Mouse (Mus musculus): ENCODE measurements around the gene Zfy1. TPM values are rescaled to one million over a fixed set of nuclear protein-coding genes. Genes with fewer than 3 reads are reported as not detected.

Gene Zfy1
- total RNA-seq (2023): not detected

DNA sequence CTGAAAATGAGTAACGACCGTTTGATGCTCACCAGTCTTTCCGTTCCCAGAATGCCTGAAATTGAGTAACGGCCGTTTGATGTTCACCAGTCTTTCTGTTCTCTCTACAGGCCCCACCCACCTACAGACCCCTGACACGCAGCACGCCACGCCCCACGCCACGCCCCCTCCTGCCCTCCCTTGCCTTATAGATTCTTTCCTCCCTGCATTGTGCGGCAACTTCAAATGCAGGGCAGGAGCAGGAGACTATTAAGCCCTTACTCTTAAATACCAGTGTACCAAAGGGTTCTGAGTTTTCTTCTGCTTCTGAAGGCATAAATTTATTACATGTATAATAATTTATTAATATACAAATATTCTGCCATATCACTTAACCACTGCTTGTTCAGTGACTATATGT is at the start of gene Zfy1:
Gene Zfy1, minus strand, starts transcription at position 101 of the 400 bp plus-strand sequence.

DNA sequence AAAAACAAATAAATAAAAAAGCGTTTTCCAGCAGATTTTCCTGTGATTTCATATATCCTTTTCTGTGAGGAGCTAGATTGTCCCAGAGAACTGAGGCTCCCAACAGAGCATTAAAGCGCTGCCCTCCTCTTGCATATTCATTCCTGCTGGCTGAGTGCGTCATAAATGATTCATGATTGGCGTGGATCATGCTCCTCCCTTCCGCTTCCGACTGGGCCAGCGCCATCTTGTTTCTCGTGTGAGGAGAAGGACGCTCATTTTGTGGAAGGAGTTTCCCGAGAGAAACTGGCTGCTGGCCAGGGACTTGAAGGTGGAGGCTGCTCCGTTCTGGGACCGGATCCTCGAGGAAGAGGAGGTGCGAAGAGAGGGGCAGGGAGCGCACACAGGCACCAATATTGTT is 21.2 kb upstream of the Zfy1 start, which contains the start of gene Uba1y:
Gene Uba1y, plus strand, starts transcription at position 254 of the 400 bp plus-strand sequence.

Other genes with a start within 250 kb of the Zfy1 start
- not detected for gene Uba1y, start 21.2 kb upstream of the Zfy1 start, total RNA-seq (2023)
- 10 to 100 TPM in 1 of 2 experiments, not detected in 1; 51.1 TPM for gene Kdm5d, start 100.4 kb upstream of the Zfy1 start, total RNA-seq (2023)
- 100 to 1,000 TPM in 1 of 2 experiments, not detected in 1; 156 TPM for gene Eif2s3y, start 213.1 kb upstream of the Zfy1 start, total RNA-seq (2023)

Measured in B cell, adult 67 days (primary cell).